Mouse (Mus musculus) kidney, adult 2 months (tissue): Measurements from ENCODE around the gene Slc2a13. TPM values are rescaled to one million over a fixed set of nuclear protein-coding genes. Genes with fewer than 3 reads are reported as not detected.

Source experiments
- DNase-seq: peaks from one replicate; pipeline ENCODE4 v3.0.0; 2021
- H3K27ac ChIP-seq: fragments of 200-500 bp; 2 replicates; pipeline ENCODE4 v1.5.1; 2012; ENCODE audit warnings: low read depth, low read length, control low read depth, inconsistent platforms; ENCODE audit not compliant: insufficient read depth
- H3K27me3 ChIP-seq: fragments of 200-500 bp; replicated peaks from 2 replicates; pipeline ENCODE4 v1.6.1; 2012; ENCODE audit warnings: mild to moderate bottlenecking, moderate library complexity, low read length, inconsistent platforms; ENCODE audit not compliant: control insufficient read depth, insufficient read depth
- H3K36me3 ChIP-seq: fragments of 200-500 bp; 2 replicates; pipeline ENCODE4 v1.6.1; 2012; ENCODE audit warnings: mild to moderate bottlenecking, moderate library complexity, low read length, inconsistent platforms; ENCODE audit not compliant: control insufficient read depth, insufficient read depth
- H3K4me1 ChIP-seq: fragments of 200-500 bp; 2 replicates; pipeline ENCODE4 v1.6.1; 2011; ENCODE audit warnings: low read length; ENCODE audit not compliant: control insufficient read depth, insufficient read depth
- H3K4me3 ChIP-seq: fragments of 200-500 bp; 2 replicates; pipeline ENCODE4 v1.5.1; 2011; ENCODE audit warnings: mild to moderate bottlenecking, low read depth, low read length, control low read depth; ENCODE audit not compliant: insufficient read depth
- CTCF ChIP-seq: fragments of 200-500 bp; conservative IDR thresholded peaks from 2 replicates; pipeline ENCODE4 v1.5.1; 2011; ENCODE audit warnings: low read depth, mild to moderate bottlenecking, control low read depth, low read length, moderate library complexity, mixed read lengths; ENCODE audit not compliant: insufficient read depth, insufficient read length
- POLR2A ChIP-seq: fragments of 200-500 bp; IDR thresholded peaks from one replicate; pipeline ENCODE4 v1.6.1; 2011; ENCODE audit warnings: low read depth, low read length, control low read depth
- WGBS: fragments of 180-500 bp; shearing (Covaris S2); methylation state at CpG from one replicate; pipeline ENCODE4 v1.1.7; 2018; 5-methylcytosine and 5-hydroxymethylcytosine counted together
- polyA plus RNA-seq: library from polyadenylated mRNA; depleted of rRNA; stranded (reverse); fragments of >200 nt; gene quantifications from 2 replicates; pipeline ENCODE4 v1.2.3, GENCODE M21; 2012

Gene Slc2a13
- polyA plus RNA-seq, 1 experiment, result 1.5 TPM

DNA sequence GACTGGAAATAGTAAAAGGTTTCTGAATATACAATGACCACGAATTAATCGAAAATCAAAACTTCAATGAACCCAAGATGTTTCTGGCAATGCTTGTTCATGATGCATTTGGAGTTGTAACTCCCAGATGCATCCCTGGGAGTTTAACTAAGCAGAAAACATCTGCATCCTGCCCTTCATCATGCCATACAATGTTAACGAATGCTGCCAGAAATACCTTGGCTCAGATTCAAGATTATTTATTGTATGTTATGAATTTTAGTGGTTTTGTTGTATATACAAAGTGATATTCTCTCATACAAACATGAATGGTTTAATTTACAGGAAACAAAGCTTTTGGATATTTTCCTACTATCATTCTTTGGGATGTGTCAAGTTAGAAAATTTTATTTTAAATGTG lies 107.7 kb downstream of the Slc2a13 start:
- DNase-seq, result no peak
- no peaks in the 10 kb centered on the region for H3K36me3 ChIP-seq
- WGBS, result 67% methylated on average over 3 of the region's 3 CpGs
- no peak overlapping the region for H3K4me3 ChIP-seq
- H3K4me1 ChIP-seq, result no peaks in the 10 kb centered on the region
- no peak for TF ChIP-seq CTCF
- no peak for TF ChIP-seq POLR2A
- H3K27ac ChIP-seq, result no peak overlapping the region
- no peaks in the 10 kb centered on the region for H3K27me3 ChIP-seq

DNA sequence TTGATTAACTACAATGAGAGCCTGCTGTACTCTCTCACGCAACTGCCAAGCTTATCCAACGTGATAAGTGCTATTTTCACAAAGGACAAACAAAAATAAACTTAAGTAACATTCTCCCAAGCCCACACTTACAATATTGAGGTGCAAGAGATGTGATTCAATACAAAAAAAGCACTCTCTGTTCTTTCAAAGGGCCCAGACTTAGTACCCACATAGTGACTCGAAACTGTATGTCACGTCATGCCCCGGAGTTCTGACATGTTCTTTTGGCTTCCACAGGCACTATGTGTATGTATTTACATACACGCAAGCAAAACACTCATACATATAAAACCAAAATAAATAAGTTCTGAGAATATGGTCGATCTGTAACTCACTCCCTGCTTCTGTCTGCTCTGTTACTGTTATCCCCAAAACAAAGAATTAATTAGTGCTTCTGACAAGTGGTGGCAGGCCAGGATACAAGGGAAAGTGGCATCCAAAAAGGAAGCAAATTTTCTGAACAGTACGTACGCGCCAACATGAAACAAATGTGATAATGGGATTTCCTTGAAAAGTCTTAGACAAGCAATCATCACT lies 109.1 kb downstream of the Slc2a13 start:
- Histone ChIP-seq H3K27me3 (no peaks in the 10 kb centered on the region), H3K36me3 (no peaks in the 10 kb centered on the region), H3K4me1 (no peaks in the 10 kb centered on the region), H3K4me3 (no peak overlapping the region), H3K27ac (no peak overlapping the region)
- 92% methylated on average over 10 of the region's 10 CpGs for WGBS
- TF ChIP-seq POLR2A, result no peak
- TF ChIP-seq CTCF, result no peak
- DNase-seq, result no peak

DNA sequence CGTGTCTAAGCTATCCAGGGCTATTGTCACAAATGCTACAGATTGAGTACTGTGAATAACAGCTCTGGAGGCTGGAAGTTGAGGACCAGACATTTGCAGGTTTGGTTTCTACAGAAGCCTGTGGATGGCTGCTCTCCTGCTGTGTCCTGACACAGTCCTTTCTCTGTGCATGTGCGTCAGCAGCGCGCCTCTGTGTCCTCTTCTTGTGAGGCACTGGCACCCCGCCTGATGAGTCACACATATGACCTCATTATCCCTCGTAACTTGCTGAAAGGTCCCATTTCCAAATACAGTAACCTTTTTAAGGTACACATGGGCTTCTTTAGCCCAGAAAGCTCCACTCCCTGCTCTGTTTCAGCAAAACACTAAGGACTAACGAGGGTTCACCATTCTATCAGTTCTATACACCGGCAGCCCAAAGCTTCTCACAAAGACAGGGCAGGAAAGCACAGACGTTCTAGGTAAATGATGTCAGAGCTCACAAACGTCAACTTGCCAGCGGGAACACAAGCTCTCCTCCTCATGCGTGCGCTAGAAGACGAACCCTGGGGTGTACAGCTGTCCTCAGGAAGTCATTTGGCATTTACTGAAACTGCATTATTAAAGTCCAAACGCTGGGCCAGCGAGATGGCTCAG lies 109.9 kb downstream of the Slc2a13 start:
- H3K27ac ChIP-seq, result no peak overlapping the region
- H3K4me3 ChIP-seq, result no peak overlapping the region
- no peak for TF ChIP-seq POLR2A
- no peaks in the 10 kb centered on the region for H3K27me3 ChIP-seq
- no peaks in the 10 kb centered on the region for H3K36me3 ChIP-seq
- no peaks in the 10 kb centered on the region for H3K4me1 ChIP-seq
- DNase-seq, result no peak
- WGBS, result 82% methylated on average over 16 of the region's 16 CpGs

DNA sequence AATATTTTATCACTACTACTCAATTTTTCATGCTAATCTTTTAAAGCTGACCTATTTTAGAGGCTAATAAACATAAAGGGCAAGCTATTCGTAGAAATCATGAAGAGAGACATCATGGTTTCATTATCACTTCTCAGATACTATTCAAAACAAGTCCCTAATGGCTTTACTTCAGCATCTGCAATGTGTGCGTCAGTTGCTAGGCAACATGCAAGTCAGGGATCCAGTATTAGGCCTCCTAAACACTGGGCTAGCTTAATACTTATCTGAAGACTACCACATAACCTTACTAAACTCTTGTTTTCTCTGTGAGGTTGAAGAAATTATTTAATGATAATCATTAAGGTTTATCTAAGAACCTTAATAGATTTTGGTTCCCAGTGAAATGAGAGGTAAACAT lies 111.1 kb downstream of the Slc2a13 start:
- no peak for DNase-seq
- Histone ChIP-seq H3K27ac (no peak overlapping the region), H3K4me1 (no peaks in the 10 kb centered on the region), H3K27me3 (no peaks in the 10 kb centered on the region), H3K36me3 (no peaks in the 10 kb centered on the region), H3K4me3 (no peak overlapping the region)
- 62% methylated on average over 2 of the region's 2 CpGs for WGBS
- TF ChIP-seq CTCF (no peak), POLR2A (no peak)

DNA sequence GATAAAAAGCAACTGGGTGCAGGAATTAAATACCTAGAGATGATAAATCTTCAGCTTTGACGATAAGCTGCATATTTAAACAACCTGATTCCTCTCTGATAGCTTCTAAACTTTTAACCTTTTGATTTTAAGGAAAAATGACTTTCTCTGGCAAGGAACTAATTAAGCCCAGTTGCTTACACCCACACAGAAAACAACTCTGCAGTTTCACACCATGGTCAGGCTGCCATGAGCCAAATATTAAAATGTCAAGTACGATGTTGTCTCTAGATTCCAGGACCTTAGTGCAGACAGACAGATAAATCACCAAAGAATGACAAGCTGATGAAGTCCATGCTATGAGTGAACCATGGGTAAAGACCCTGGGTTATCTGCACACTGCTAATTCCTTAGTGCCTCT lies 115.9 kb downstream of the Slc2a13 start:
- Histone ChIP-seq H3K4me1 (no peaks in the 10 kb centered on the region), H3K4me3 (no peak overlapping the region), H3K36me3 (no peaks in the 10 kb centered on the region), H3K27me3 (no peaks in the 10 kb centered on the region), H3K27ac (no peak overlapping the region)
- WGBS, result 39% methylated on average over 2 of the region's 2 CpGs
- DNase-seq, result no peak
- TF ChIP-seq POLR2A, result no peak
- no peak for TF ChIP-seq CTCF

DNA sequence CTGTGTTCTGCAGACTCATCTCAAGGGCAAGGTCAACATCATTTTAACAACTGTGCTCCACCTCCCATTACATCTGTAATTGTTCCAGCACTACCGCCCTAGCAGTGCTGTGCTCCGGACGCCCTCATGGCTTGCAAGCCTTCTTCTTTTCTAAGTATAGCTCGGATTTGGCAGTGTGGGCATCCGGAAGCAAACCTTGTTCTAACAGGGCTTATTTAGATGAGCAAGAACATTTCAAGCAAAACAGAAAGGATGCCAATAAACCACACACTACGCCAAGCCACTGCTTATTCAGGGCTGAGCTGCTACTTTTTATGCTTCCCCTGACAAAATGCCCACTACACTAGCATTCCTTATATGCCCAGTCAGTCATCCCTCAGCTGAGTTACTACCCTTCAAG lies 127.7 kb downstream of the Slc2a13 start:
- Histone ChIP-seq H3K36me3 (no peaks in the 10 kb centered on the region), H3K27me3 (no peaks in the 10 kb centered on the region), H3K4me1 (no peaks in the 10 kb centered on the region), H3K27ac (no peak overlapping the region), H3K4me3 (no peak overlapping the region)
- WGBS, result 60% methylated on average over 6 of the region's 6 CpGs
- DNase-seq, result no peak
- TF ChIP-seq POLR2A, result no peak
- TF ChIP-seq CTCF, result no peak

DNA sequence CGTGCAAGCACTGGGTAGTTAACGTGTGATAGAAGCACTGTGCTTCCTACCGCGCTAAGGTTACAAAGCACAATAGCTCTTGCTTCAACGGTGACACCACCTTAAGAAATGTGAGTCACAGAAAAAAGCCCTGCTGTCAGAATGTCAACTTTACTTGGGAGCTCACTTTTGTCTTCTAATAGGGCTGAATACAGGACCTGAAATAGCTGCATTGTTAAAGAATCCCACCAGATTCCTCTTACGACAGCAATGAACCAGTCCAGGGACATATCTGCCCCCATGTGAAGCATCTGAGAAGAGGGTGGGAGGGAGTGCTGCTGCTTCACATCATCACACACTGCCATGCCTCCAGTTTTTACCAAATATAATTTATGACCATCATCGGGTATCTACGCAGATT lies 129.6 kb downstream of the Slc2a13 start:
- 89% methylated on average over 8 of the region's 8 CpGs for WGBS
- H3K4me3 ChIP-seq, result no peak overlapping the region
- TF ChIP-seq POLR2A (no peak), CTCF (no peak)
- no peak overlapping the region for H3K27ac ChIP-seq
- no peaks in the 10 kb centered on the region for H3K4me1 ChIP-seq
- H3K27me3 ChIP-seq, result no peaks in the 10 kb centered on the region
- no peak for DNase-seq
- no peaks in the 10 kb centered on the region for H3K36me3 ChIP-seq
